Mouse (Mus musculus): Measurements from ENCODE around the gene Slc47a2. TPM values are rescaled to one million over a fixed set of nuclear protein-coding genes. Genes with fewer than 3 reads are reported as not detected.

Slc47a2 gene
- polyA plus RNA-seq, 1 experiment from 2014 or later, result not detected

DNA sequence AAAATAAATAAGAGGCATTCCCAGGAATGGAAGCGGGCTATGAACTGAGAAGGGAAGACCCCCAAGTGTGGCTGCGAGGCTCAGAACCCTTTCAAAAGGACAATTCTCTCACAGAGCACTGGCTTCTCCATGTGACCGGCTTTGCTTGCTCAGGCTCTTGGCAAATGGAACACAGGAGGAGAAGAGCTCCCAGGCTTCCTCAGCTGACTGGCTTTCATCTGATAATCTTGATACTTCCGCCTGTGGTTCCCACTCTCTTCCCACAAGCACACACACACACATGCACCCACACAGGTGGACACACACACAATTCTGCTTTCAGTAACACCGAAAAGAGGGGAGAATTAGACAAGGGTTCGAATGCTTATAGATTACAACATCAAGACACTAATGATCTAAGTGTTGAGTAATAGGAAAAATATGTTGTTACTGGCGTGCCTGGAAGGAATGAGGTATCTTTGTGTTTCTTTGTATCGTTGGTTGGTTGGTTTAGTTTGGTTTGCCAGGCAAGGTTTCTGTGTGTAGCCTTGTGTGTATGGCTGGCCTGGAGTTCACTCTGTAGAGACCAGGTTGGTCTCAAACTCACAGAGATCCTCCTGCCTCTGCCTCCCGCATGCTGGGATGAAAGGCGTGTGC is 59.1 kb downstream of the Slc47a2 start:
- Histone ChIP-seq H3K4me1 (replicated peaks; ENCODE audit: control insufficient read depth, insufficient read depth, low read length) (no peaks in the 10 kb centered on the region), H3K9ac (ENCODE audit: low read depth, low read length) (no peak overlapping the region), H3K27ac (ENCODE audit: low read depth, low read length) (no peak overlapping the region), H3K27me3 (ENCODE audit: control insufficient read depth, insufficient read depth, low read length) (no peaks in the 10 kb centered on the region), H3K4me2 (replicated peaks; ENCODE audit: low read depth, low read length) (no peak overlapping the region), H3K9me3 (ENCODE audit: control insufficient read depth, low read length) (no peaks in the 10 kb centered on the region), H3K36me3 (ENCODE audit: control insufficient read depth, insufficient read depth, low read length) (no peaks in the 10 kb centered on the region), H3K4me3 (ENCODE audit: low read depth, low read length) (no peak overlapping the region)
- 87% methylated on average over 10 of the region's 10 CpGs for WGBS
- ATAC-seq (ENCODE audit: low FRiP score) (no peak), DNase-seq (ENCODE audit: low spot score) (no peak)

DNA sequence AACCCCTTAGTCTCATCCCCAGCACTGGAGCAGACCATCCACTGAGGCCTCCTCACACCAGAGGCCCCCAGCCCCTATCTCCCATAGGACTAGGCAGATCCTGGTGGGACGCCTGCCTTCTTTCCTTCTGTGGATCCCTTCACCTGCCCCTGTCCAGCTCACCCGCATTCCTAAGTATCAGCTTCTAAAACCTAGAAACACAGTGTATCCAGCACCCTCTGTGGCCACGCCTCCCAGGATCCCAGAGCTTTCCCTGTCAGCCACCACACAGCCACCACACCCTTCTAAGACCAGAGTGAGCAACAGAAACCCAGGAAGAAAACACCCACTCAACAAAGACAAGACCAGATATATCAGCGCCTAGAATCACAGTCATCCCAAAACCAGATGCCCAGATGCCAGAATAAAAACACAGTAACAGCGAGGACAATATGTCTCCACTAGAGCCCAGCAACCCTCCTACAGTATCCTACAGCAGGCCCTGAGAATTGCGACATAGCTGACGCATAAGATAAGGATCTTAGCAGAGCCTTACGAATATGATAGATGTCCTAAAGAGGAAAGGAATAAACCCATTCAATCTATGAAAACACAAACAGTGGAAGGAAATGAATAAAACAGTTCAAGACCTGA is 64.1 kb downstream of the Slc47a2 start:
- 85% methylated on average over 8 of the region's 8 CpGs for WGBS
- H3K36me3 ChIP-seq (ENCODE audit: control insufficient read depth, insufficient read depth, low read length), result no peaks in the 10 kb centered on the region
- ATAC-seq (ENCODE audit: low FRiP score), result no peak
- H3K9me3 ChIP-seq (ENCODE audit: control insufficient read depth, low read length), result no peaks in the 10 kb centered on the region
- H3K4me2 ChIP-seq (replicated peaks; ENCODE audit: low read depth, low read length), result no peak overlapping the region
- no peak overlapping the region for H3K4me3 ChIP-seq (ENCODE audit: low read depth, low read length)
- no peak for DNase-seq (ENCODE audit: low spot score)
- no peak overlapping the region for H3K27ac ChIP-seq (ENCODE audit: low read depth, low read length)
- no peaks in the 10 kb centered on the region for H3K27me3 ChIP-seq (ENCODE audit: control insufficient read depth, insufficient read depth, low read length)
- no peaks in the 10 kb centered on the region for H3K4me1 ChIP-seq (replicated peaks; ENCODE audit: control insufficient read depth, insufficient read depth, low read length)
- H3K9ac ChIP-seq (ENCODE audit: low read depth, low read length), result no peak overlapping the region

DNA sequence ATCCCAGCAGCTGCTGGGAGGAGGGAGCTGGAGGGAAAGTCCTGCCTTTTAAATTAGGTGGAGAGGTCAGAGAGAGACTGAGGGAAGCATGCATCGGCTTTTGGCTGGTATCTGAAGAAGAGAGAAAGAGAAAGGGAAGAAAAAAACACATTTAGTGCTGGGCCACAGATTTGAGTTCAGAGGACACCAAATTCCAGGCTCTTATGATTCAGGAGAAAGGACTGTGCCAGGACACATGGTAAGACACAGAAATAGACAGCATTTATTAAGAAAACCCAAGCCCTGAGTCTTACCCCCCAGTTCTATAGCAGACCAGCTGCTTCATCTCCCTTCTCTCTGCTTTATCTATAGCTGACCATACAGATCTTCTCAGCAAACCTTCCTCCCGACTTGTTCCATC is 64.7 kb downstream of the Slc47a2 start:
- DNase-seq (ENCODE audit: low spot score) (no peak), ATAC-seq (ENCODE audit: low FRiP score) (no peak)
- Histone ChIP-seq H3K36me3 (ENCODE audit: control insufficient read depth, insufficient read depth, low read length) (no peaks in the 10 kb centered on the region), H3K4me2 (replicated peaks; ENCODE audit: low read depth, low read length) (no peak overlapping the region), H3K27ac (ENCODE audit: low read depth, low read length) (no peak overlapping the region), H3K27me3 (ENCODE audit: control insufficient read depth, insufficient read depth, low read length) (no peaks in the 10 kb centered on the region), H3K4me3 (ENCODE audit: low read depth, low read length) (no peak overlapping the region), H3K9me3 (ENCODE audit: control insufficient read depth, low read length) (no peaks in the 10 kb centered on the region), H3K4me1 (replicated peaks; ENCODE audit: control insufficient read depth, insufficient read depth, low read length) (no peaks in the 10 kb centered on the region), H3K9ac (ENCODE audit: low read depth, low read length) (no peak overlapping the region)
- 74% methylated on average over 2 of the region's 2 CpGs for WGBS

DNA sequence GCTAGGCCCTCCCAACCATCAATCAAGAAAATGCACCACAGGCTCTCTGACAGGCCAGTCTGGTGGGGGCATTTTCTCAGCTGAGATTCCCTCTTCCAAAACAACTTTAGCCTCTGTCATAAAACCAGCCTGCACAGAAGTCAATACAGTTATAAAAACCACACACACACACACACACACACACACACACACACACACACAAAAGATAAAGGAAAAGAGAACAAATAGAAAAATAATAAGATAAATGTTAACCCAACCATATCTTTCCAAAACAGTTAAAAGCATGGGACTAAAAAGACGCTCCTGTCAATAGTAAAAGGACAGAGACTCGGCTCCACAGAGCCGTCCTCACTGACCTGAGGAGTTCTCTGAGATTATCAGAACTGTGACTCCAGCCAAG is 66.2 kb downstream of the Slc47a2 start:
- no peaks in the 10 kb centered on the region for H3K36me3 ChIP-seq (ENCODE audit: control insufficient read depth, insufficient read depth, low read length)
- no peaks in the 10 kb centered on the region for H3K27me3 ChIP-seq (ENCODE audit: control insufficient read depth, insufficient read depth, low read length)
- ATAC-seq (ENCODE audit: low FRiP score) (no peak), DNase-seq (ENCODE audit: low spot score) (no peak)
- H3K27ac ChIP-seq (ENCODE audit: low read depth, low read length), result no peak overlapping the region
- H3K9me3 ChIP-seq (ENCODE audit: control insufficient read depth, low read length), result no peaks in the 10 kb centered on the region
- no peaks in the 10 kb centered on the region for H3K4me1 ChIP-seq (replicated peaks; ENCODE audit: control insufficient read depth, insufficient read depth, low read length)
- no peak overlapping the region for H3K9ac ChIP-seq (ENCODE audit: low read depth, low read length)
- H3K4me2 ChIP-seq (replicated peaks; ENCODE audit: low read depth, low read length), result no peak overlapping the region
- WGBS, result 88% methylated on average over 3 of the region's 3 CpGs
- no peak overlapping the region for H3K4me3 ChIP-seq (ENCODE audit: low read depth, low read length)

DNA sequence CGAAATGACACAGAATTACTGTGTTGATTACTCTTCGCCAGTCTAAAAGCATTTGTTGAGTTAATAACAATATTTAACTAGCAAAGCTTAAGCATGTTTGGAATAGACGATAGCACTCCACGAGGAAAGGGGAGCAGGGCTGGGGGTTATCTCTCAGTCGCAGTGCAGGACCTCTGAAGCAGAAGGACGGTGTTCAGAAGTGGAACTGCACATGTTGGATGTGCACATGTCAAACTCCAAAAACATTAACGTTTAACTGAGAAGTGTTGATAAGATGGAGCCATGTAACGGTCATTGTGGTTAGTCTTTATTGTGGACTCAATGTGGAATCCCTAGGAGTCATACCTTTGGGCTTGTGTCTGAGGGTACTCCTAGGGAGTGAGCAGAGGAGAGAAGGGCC is 67.6 kb downstream of the Slc47a2 start:
- DNase-seq (ENCODE audit: low spot score), result no peak
- WGBS, result 89% methylated on average over 8 of the region's 8 CpGs
- no peak overlapping the region for H3K4me2 ChIP-seq (replicated peaks; ENCODE audit: low read depth, low read length)
- H3K9ac ChIP-seq (ENCODE audit: low read depth, low read length), result no peak overlapping the region
- no peak for ATAC-seq (ENCODE audit: low FRiP score)
- no peak overlapping the region for H3K27ac ChIP-seq (ENCODE audit: low read depth, low read length)
- no peaks in the 10 kb centered on the region for H3K9me3 ChIP-seq (ENCODE audit: control insufficient read depth, low read length)
- H3K4me1 ChIP-seq (replicated peaks; ENCODE audit: control insufficient read depth, insufficient read depth, low read length), result no peaks in the 10 kb centered on the region
- no peaks in the 10 kb centered on the region for H3K36me3 ChIP-seq (ENCODE audit: control insufficient read depth, insufficient read depth, low read length)
- H3K4me3 ChIP-seq (ENCODE audit: low read depth, low read length), result no peak overlapping the region
- no peaks in the 10 kb centered on the region for H3K27me3 ChIP-seq (ENCODE audit: control insufficient read depth, insufficient read depth, low read length)

DNA sequence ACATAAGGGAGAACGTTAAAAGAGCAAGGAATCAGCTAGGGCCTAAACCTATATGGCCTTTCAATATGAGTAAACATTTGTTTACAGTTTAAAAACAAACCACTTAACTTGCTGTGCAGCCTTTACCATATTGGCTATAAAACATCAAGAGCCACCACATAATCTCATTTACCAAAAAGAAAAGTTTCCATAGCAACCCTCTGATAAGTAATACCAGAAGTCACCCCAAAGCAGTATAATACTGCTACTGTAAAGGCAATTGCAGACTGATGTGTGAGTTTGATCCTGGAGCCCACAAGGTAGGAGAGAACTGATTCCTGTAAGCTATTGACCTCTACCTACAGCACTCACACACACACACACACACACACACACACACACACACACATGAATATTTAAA is 68.2 kb downstream of the Slc47a2 start:
- no peak overlapping the region for H3K4me3 ChIP-seq (ENCODE audit: low read depth, low read length)
- no peaks in the 10 kb centered on the region for H3K27me3 ChIP-seq (ENCODE audit: control insufficient read depth, insufficient read depth, low read length)
- H3K9ac ChIP-seq (ENCODE audit: low read depth, low read length), result no peak overlapping the region
- ATAC-seq (ENCODE audit: low FRiP score) (no peak), DNase-seq (ENCODE audit: low spot score) (no peak)
- no peak overlapping the region for H3K4me2 ChIP-seq (replicated peaks; ENCODE audit: low read depth, low read length)
- 88% methylated on average over 1 of the region's 1 CpGs for WGBS
- no peak overlapping the region for H3K27ac ChIP-seq (ENCODE audit: low read depth, low read length)
- H3K4me1 ChIP-seq (replicated peaks; ENCODE audit: control insufficient read depth, insufficient read depth, low read length), result no peaks in the 10 kb centered on the region
- H3K9me3 ChIP-seq (ENCODE audit: control insufficient read depth, low read length), result no peaks in the 10 kb centered on the region
- no peaks in the 10 kb centered on the region for H3K36me3 ChIP-seq (ENCODE audit: control insufficient read depth, insufficient read depth, low read length)

DNA sequence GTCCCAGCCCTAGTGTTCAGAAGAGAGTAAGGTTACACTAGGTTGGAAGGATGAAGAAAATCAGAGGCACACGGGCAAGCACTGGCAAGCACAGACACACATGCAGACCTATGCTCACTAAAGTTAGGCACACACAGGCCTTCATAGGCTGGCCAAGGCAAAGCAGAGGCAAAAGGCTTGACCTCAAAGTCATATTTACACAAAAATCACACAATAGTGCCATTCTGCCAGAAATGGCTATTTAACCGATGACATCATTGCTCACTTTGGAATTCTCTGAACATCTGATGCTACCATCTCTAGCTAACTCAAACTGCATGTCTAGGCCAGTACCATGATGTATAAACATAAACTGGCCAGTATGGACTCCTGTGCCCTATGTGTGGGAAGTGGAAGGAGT is 68.7 kb downstream of the Slc47a2 start:
- no peak for DNase-seq (ENCODE audit: low spot score)
- WGBS, result 84% methylated on average over 2 of the region's 2 CpGs
- H3K27ac ChIP-seq (ENCODE audit: low read depth, low read length), result no peak overlapping the region
- no peaks in the 10 kb centered on the region for H3K4me1 ChIP-seq (replicated peaks; ENCODE audit: control insufficient read depth, insufficient read depth, low read length)
- no peak overlapping the region for H3K4me2 ChIP-seq (replicated peaks; ENCODE audit: low read depth, low read length)
- ATAC-seq (ENCODE audit: low FRiP score), result no peak
- no peak overlapping the region for H3K4me3 ChIP-seq (ENCODE audit: low read depth, low read length)
- no peaks in the 10 kb centered on the region for H3K36me3 ChIP-seq (ENCODE audit: control insufficient read depth, insufficient read depth, low read length)
- no peak overlapping the region for H3K9ac ChIP-seq (ENCODE audit: low read depth, low read length)
- H3K9me3 ChIP-seq (ENCODE audit: control insufficient read depth, low read length), result no peaks in the 10 kb centered on the region
- no peaks in the 10 kb centered on the region for H3K27me3 ChIP-seq (ENCODE audit: control insufficient read depth, insufficient read depth, low read length)

DNA sequence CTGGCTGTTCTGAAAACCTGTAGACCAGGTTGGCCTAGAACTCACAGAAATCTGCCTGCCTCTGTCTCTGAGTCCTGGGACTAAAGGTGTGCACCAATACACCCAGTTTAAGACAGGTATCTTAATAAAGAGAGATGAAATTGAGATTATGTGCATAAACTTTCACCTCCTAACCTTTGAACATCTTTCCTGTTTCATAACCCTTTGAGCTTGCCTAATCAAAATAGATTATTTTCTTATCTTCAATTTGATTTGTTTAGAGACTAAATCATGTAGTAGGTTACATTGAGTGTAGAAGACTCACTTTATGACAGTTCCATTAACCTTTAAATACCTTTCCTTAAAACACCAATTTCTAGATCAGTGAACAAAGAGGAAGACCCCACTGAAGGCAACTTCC is 71.0 kb downstream of the Slc47a2 start:
- DNase-seq (ENCODE audit: low spot score), result no peak

DNA sequence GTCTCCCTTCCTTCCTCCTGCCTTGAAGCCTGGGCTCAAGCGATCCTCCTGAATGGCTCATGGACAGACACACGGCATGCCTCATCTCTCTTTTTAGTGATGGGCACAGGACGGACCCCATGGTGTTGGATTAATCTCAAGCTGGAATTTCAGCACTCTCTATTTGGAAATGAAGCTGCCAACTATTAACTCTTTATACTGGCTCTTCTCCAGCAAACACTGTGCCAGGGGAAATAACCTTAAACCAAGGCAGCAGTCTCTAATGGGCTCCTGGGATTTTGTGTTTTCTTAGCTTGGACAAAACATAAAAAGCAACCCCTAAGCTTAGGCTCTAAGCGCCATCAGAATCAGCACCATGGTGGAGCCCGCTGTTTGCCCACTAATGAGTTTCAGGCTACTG is 72.3 kb downstream of the Slc47a2 start:
- no peak overlapping the region for H3K9ac ChIP-seq (ENCODE audit: low read depth, low read length)
- ATAC-seq (ENCODE audit: low FRiP score) (no peak), DNase-seq (ENCODE audit: low spot score) (no peak)
- H3K4me3 ChIP-seq (ENCODE audit: low read depth, low read length), result no peak overlapping the region
- H3K9me3 ChIP-seq (ENCODE audit: control insufficient read depth, low read length), result no peaks in the 10 kb centered on the region
- WGBS, result 90% methylated on average over 5 of the region's 5 CpGs
- H3K4me1 ChIP-seq (replicated peaks; ENCODE audit: control insufficient read depth, insufficient read depth, low read length), result no peaks in the 10 kb centered on the region
- H3K27me3 ChIP-seq (ENCODE audit: control insufficient read depth, insufficient read depth, low read length), result no peaks in the 10 kb centered on the region
- no peak overlapping the region for H3K4me2 ChIP-seq (replicated peaks; ENCODE audit: low read depth, low read length)
- no peak overlapping the region for H3K27ac ChIP-seq (ENCODE audit: low read depth, low read length)
- H3K36me3 ChIP-seq (ENCODE audit: control insufficient read depth, insufficient read depth, low read length), result no peaks in the 10 kb centered on the region

More for the DNA sequence above, 71.0 kb downstream of the Slc47a2 start:
- Histone ChIP-seq H3K4me2 (replicated peaks; ENCODE audit: low read depth, low read length) (no peak overlapping the region), H3K9me3 (ENCODE audit: control insufficient read depth, low read length) (no peaks in the 10 kb centered on the region), H3K4me3 (ENCODE audit: low read depth, low read length) (no peak overlapping the region), H3K4me1 (replicated peaks; ENCODE audit: control insufficient read depth, insufficient read depth, low read length) (no peaks in the 10 kb centered on the region), H3K9ac (ENCODE audit: low read depth, low read length) (no peak overlapping the region), H3K27ac (ENCODE audit: low read depth, low read length) (no peak overlapping the region), H3K36me3 (ENCODE audit: control insufficient read depth, insufficient read depth, low read length) (no peaks in the 10 kb centered on the region), H3K27me3 (ENCODE audit: control insufficient read depth, insufficient read depth, low read length) (no peaks in the 10 kb centered on the region)
- no peak for ATAC-seq (ENCODE audit: low FRiP score)

Data from hindbrain, embryonic 11.5 days (tissue).